Mouse (Mus musculus) megakaryocyte, embryonic 14.5 days (primary cell): ENCODE data around the gene Anp32e.

ENCODE experiments used
- FLI1 ChIP-seq: IDR thresholded peaks from 2 replicates; pipeline ENCODE4 v1.6.1; 2012; ENCODE audit warnings: low read length, inconsistent platforms, mixed read lengths
- GATA1 ChIP-seq: IDR thresholded peaks from 3 replicates; pipeline ENCODE4 v1.6.1; 2012; ENCODE audit warnings: mixed read lengths, low read length, inconsistent platforms, borderline replicate concordance

- TF ChIP-seq GATA1: no peak
- no peak for TF ChIP-seq FLI1
Measured at GRCm38 (mm10) chr3:95994381-95994846, 65.4 kb downstream of the Anp32e start.
